Mouse (Mus musculus): ENCODE measurements at regions not wholly inside any gene's neighbourhood (a gene's known extent, or its start where the extent isn't known, plus 50 kb on each side); places are given as distances from the start of the nearest gene placed in this dataset.

DNA sequence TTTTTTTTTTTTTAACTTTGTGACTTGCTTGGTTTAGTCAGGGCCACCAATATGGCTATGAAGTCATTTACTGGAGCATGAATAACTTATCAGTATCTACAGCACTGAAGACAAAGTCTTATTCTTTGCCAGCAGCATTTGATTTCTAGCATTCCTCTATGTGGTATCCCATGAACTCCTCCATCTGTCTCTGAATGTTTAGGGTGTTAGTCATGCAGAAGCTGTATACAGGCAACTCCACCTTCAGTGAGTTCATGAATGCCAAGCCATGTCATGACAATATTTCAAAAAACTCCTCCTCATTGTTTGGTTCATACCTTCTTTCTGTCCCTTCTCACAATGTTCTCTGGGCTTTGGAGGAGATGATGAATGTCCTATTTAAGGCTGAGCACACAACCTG, 1438.4 kb upstream of the A1bg start:
- TF ChIP-seq CTCF (IDR thresholded peaks at IDR 0.05; ENCODE audit: low read depth), result no peak
- no peak for TF ChIP-seq EP300 (IDR thresholded peaks at IDR 0.05; ENCODE audit: low read depth)
